Mouse (Mus musculus) kidney, adult 2 months (tissue): ENCODE measurements at regions not wholly inside any gene's neighbourhood (a gene's known extent, or its start where the extent isn't known, plus 50 kb on each side); places are given as distances from the start of the nearest gene placed in this dataset.

Source experiments
- CTCF ChIP-seq: fragments of 200-500 bp; conservative IDR thresholded peaks from 2 replicates; pipeline ENCODE4 v1.5.1; 2011; ENCODE audit warnings: low read depth, mild to moderate bottlenecking, control low read depth, low read length, moderate library complexity, mixed read lengths; ENCODE audit not compliant: insufficient read depth, insufficient read length
- POLR2A ChIP-seq: fragments of 200-500 bp; IDR thresholded peaks from one replicate; pipeline ENCODE4 v1.6.1; 2011; ENCODE audit warnings: low read depth, low read length, control low read depth

- TF ChIP-seq CTCF: no peak
- TF ChIP-seq POLR2A: no peak
These were observed 258.8 kb downstream of the Ppp4r2 start for GRCm38 (mm10) chr6:101092179-101092578.
